Mouse (Mus musculus) CH12F3 (cell line): ENCODE data around the gene Pmf1.
"Not testable (repeated sequence)": the region's sequence is repeated elsewhere in the genome, so short reads cannot be mapped to it uniquely, and the experiment has no call there.

Experiments
- in situ Hi-C: fragments of 300-500 bp; cut with MboI; formaldehyde crosslinking; loops from 2 replicates; pipeline ENCODE4 v1.14.3; 2020; ENCODE audit warnings: low sequenced_read_pairs

Gene Pmf1

GRCm38 (mm10) chr3:88439582-88439981 lies 29.5 kb upstream of the Pmf1 start:
- in situ Hi-C loops = no loop called here

GRCm38 (mm10) chr3:88437454-88437853 lies 27.3 kb upstream of the Pmf1 start:
- in situ Hi-C loops = no loop called here

- in situ Hi-C loops = no loop called here
Measured at GRCm38 (mm10) chr3:88436395-88437201, 26.5 kb upstream of the Pmf1 start.

- in situ Hi-C loops = no loop called here
Measured at GRCm38 (mm10) chr3:88435515-88435914, 25.4 kb upstream of the Pmf1 start.

GRCm38 (mm10) chr3:88428639-88429038 lies 18.5 kb upstream of the Pmf1 start:
- in situ Hi-C loops = not testable (repeated sequence)

DNA sequence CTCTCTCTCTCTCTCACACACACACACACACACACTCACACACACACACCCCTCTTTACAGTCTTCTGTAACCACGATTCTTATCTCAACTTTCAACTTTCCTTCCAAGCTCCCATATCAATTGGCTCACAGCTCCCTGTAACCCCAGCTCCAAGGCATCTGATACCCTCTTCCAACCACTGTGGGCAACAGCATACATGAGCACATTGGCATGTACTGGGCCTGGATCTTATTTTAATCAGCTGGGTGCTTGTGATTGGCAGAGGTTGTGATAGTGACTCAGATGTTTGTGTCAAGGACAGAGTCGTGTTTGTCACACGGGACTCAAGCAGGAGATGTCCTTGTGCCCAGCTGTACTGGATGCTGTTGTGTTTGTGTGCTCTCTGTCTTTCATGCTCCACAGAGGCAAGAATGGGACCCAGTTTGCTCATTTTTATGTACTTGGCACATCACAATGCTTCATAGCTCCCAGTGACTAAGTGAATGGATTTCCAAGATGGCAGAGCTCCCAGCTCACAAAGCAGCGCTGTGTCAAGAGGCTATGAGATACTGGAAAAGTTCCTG lies 17.3 kb upstream of the Pmf1 start:
- in situ Hi-C loops = no loop called here

GRCm38 (mm10) chr3:88425708-88426420 lies 15.7 kb upstream of the Pmf1 start:
- in situ Hi-C loops = no loop called here

DNA sequence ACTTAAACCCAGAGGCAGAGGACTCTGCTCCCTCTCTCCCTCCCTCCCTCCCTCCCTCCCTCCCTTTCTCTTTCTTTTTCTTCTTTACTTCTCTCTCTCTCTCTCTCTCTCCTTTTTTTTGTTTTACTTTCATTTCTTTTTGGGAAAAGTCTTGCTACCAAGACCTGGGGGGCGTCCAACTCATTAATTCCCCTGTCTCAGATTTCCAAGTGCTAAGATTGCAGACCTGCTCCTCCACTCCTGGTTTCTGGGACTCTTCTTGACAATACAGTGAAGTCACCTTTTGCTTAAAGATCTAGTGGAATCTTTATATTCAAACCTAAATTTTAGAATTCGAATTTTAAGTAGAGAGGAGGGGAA lies 15.2 kb upstream of the Pmf1 start:
- in situ Hi-C loops = no loop called here

GRCm38 (mm10) chr3:88424605-88425329 lies 14.6 kb upstream of the Pmf1 start, which contains the start of gene Slc25a44:
Gene Slc25a44 (minus strand): TSS chr3:88425139.
- in situ Hi-C loops = no loop called here

- in situ Hi-C loops = no loop called here
Measured at GRCm38 (mm10) chr3:88422020-88422720, 12.0 kb upstream of the Pmf1 start.

DNA sequence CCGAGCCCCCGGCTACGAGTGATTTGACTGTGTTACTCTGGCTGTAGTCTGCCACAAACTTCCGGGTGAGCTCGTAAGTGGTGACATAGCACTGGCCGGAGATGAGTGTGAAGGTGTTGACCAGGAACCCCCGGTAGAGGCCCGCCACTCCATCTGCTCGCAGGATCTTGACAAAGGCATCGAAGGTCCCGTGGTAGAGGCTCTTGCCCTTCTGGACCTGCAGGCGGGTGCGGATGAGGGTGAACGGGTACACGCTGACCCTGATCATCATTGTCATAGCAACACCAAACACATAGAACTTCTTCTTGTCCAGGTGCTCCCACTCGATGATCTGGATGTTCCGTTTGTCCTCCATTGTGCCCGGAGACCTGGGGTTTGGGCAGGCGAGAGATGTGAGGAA lies 10.6 kb upstream of the Pmf1 start:
- in situ Hi-C loops = no loop called here

DNA sequence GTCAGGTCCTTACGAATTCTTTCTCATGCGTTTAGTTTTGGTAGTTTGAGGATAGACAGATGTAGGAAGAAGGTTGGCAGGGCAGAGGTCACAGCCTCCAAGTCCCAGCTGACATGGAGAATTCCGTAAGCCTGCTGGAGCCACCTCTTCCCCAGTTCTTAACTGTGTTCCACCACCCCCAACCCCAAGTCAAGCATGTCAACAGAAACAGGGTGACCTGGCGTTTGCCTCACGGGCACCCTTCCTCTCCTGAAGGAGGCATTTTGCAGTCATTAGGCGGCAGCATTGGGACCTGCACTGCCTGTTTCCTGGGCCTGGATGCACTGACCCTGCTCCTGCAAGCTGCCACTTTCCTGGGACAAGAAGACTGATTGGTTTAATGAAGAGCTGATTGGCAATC lies 7.9 kb upstream of the Pmf1 start:
- in situ Hi-C loops = no loop called here

GRCm38 (mm10) chr3:88415668-88416067 lies 5.5 kb upstream of the Pmf1 start:
- in situ Hi-C loops = no loop called here

DNA sequence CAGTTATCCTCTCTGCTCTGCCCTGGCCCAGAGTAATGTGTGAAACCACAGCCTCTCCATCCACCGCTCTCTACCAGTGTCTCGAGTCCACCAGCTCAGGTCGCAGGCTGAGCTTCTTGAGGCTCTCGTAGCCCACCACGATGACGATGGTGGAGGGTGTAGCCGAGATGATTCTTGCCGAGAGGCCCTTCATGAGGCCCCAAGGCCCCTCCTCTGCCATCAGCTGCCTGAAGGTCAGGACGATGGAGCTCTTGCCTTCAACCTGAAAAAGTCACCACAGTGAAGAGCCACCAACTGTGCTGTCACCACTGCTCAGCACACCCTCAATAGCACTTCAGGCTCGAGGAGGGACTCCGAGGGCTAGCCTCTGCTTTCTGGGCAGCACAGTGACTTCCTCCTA lies 2.5 kb upstream of the Pmf1 start:
- in situ Hi-C loops = no loop called here

DNA sequence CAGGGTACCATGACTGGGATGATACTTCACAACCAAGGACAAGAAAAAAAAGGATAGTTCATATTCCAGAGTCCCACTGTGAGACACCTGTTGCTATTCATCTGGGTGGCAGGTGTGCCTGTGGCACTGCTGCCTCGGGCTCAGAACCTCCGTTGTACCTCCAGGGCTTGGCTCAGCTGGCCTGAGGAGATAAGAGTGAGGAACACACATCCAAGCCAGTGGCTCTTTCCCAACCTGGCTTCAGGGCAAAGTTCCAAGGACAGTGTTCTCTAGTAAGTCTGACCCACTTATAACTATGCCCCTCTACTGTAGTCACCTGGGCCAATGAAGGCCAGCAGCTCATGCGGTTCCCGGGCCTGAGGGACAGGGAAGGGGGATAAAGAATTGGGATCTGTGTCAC lies 1.6 kb upstream of the Pmf1 start:
- in situ Hi-C loops = no loop called here

DNA sequence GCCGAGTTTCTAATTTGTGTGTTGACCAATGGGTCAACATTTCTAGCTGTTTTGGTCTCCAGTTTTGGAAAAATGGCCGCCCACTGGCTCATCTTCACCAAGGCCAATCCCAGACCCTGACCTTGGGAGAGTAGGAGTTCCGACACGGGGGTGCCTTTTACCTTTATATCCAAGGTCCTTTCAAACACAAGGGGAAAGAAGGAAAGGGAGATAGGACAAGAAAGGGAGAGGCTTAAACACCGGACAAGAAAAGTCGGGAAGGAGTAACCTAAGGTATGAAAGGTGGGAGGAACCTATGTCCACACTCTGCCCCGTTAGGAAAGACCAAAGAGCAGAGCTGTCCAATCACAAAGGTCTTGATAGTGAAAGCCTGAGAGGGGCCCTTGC lies 507 bp upstream of the Pmf1 start:
- in situ Hi-C loops = no loop called here

DNA sequence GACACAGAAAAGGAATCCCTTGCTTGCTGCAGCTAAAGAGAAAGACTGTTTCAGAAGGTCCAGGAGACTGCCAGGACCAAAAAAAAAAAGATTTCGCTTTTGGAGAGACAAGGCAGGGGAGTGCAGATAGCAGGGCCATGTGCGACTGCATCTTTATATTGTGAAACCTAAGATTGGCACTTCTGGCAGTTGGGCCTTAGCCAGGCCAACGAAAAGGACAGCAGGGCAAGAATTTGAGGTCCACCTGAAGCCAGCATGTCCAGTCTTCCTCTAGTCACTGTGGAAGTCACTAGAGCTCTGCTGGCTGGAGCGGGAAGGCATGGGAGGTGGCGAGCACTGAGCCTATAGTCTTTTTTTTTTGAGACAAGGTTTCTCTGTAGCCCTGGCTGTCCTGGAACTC lies 1.2 kb downstream of the Pmf1 start:
- in situ Hi-C loops = loop anchor here (5.0 kb wide), 1 partner anchor 63 kb away; no protein-coding TSS in a partner anchor

DNA sequence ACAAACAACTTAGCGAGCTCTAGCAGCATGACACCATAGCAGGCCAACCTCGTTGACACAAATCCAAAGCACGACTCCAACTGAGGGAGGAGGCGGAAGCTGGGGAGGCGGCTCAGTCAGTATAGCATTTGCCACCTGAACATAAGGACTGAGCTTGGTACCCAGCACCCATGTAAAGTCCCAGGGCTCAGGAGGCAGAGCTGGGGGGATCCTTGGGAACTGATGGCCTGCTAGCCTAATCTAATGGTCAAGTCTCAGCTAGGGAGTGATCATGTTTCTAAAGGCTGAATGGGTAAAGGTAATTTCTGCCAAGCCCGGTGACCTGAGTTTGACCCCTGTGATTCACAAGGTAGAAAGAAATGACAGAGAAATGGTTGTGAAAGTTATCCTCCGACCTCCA lies 2.6 kb downstream of the Pmf1 start:
- in situ Hi-C loops = loop anchor here (5.0 kb wide), 1 partner anchor 65 kb away; no protein-coding TSS in a partner anchor

- in situ Hi-C loops = loop anchor here (5.0 kb wide), 1 partner anchor 65 kb away; no protein-coding TSS in a partner anchor
Measured at GRCm38 (mm10) chr3:88407090-88407489, 3.0 kb downstream of the Pmf1 start.

DNA sequence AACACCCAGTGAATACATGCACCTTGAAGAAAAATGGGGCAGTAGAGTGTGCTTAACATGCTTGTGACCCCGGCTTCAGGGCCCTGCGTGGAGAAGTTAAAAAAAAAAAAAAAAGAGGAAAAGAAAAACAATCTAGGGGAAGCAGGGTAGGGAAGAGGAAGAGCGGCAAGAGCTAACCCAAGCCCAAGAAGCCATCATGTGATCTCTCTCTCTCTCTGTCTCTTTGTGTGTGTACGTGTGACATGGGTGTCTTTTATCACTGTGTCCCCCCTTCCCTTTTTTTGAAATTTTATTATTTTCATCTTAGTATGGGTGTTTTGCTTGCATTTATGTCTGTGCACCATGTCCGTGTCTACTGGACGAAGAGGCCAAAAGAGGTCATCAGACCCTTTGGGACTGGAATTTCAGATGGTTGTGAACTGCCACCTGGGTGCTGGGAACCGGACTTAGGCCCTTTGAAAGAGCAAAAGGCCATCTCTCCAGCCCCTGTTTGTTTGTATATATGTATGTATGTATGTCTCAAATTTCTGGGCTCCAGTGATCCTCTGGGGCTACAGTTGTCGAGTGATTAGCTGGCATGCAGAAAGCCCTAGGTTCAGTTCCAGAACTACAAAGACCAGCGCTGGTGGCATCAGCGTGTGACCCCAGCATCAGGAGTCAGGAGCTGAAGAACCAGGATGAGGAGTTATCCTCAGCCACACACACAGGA lies 6.5 kb downstream of the Pmf1 start:
- in situ Hi-C loops = no loop called here
